17 mouse cellular contexts compared by ENCODE assay signal in genomic region chr4:132490273-132491010, GRCm38 (mm10).
"Had no signal": no experiment of that assay in that cellular context is flagged by ENCODE, and none has a peak within 500 bp of the region (broad histone marks: within the 10 kb centered on the region; RNA-seq: fewer than 3 reads in every experiment).

No protein-coding gene starts in this region.

- H3K27ac ChIP-seq: layer of hippocampus, adult 2 months; limb, embryonic 13.5 days; lung, embryonic 15.5 days; midbrain, embryonic 12.5 days; neural tube, embryonic 12.5 days had no signal

- H3K27me3 ChIP-seq: limb, embryonic 13.5 days; liver, embryonic 13.5 days; lung, embryonic 15.5 days; midbrain, embryonic 12.5 days; neural tube, embryonic 12.5 days had no signal

- H3K4me1 ChIP-seq: midbrain, embryonic 12.5 days had no signal

- DNase-seq: kidney, adult 11 months; kidney, adult 9 months; kidney, postnatal 10 days; kidney, postnatal 4 days; left cerebral cortex, postnatal 4 days; liver, embryonic 13.5 days; liver, postnatal 0 days; retina, postnatal 1 day; right cerebral cortex, postnatal 4 days; spleen, adult 18-20 months; thymus, adult 18-20 months; thymus, postnatal 14 days had no signal

- H3K9me3 ChIP-seq: limb, embryonic 13.5 days; liver, embryonic 13.5 days; lung, embryonic 15.5 days; midbrain, embryonic 12.5 days; neural tube, embryonic 12.5 days had no signal

- H3K9ac ChIP-seq: limb, embryonic 13.5 days; liver, embryonic 13.5 days; liver, postnatal 0 days; lung, embryonic 15.5 days; midbrain, embryonic 12.5 days; neural tube, embryonic 12.5 days had no signal

- H3K4me3 ChIP-seq: layer of hippocampus, adult 2 months; limb, embryonic 13.5 days; liver, embryonic 13.5 days; lung, embryonic 15.5 days; midbrain, embryonic 12.5 days; neural tube, embryonic 12.5 days had no signal

- H3K4me2 ChIP-seq: limb, embryonic 13.5 days; liver, embryonic 13.5 days; lung, embryonic 15.5 days; midbrain, embryonic 12.5 days; neural tube, embryonic 12.5 days had no signal
